Mouse (Mus musculus) cerebellum, adult 9-10 months (tissue): ENCODE results near the gene Ddx23.

Experiments used
- DNase-seq: peaks from one replicate; pipeline ENCODE4 v3.0.0; 2022

Gene Ddx23

GRCm38 (mm10) chr15:98606051-98606536, 56.6 kb downstream of the Ddx23 start:
- no peak for DNase-seq

- DNase-seq: no peak
Observed at GRCm38 (mm10) chr15:98604041-98604575, 58.6 kb downstream of the Ddx23 start.

- no peak for DNase-seq
Observed at GRCm38 (mm10) chr15:98602921-98603458, 59.7 kb downstream of the Ddx23 start.

GRCm38 (mm10) chr15:98602191-98602881, 60.4 kb downstream of the Ddx23 start:
- DNase-seq: no peak

GRCm38 (mm10) chr15:98601832-98602190, 60.9 kb downstream of the Ddx23 start:
- DNase-seq: no peak

GRCm38 (mm10) chr15:98600036-98600709, 62.5 kb downstream of the Ddx23 start:
- DNase-seq: no peak

GRCm38 (mm10) chr15:98596609-98597008, 66.1 kb downstream of the Ddx23 start:
- no peak for DNase-seq
